Mouse (Mus musculus): Measurements from ENCODE around the gene Pdcd6.

GRCm38 (mm10) chr13:74363859-74364235 lies 46.5 kb upstream of the Pdcd6 start, which contains the start of gene Lrrc14b:
- no peak for TF ChIP-seq ZNF384 (IDR thresholded peaks at IDR 0.05; ENCODE audit: low read depth, low read length)
- no peak for TF ChIP-seq CHD2 (IDR thresholded peaks at IDR 0.05; ENCODE audit: low read depth, low read length)
- no peak for TF ChIP-seq HCFC1 (IDR thresholded peaks at IDR 0.05; ENCODE audit: borderline replicate concordance, insufficient read depth, low read length)
- no peak for TF ChIP-seq ZC3H11A (IDR thresholded peaks at IDR 0.05; ENCODE audit: borderline replicate concordance, low read depth, low read length)
- TF ChIP-seq MAFK (IDR thresholded peaks at IDR 0.05; ENCODE audit: insufficient read depth, low read depth, low read length): no peak
